Mouse (Mus musculus): ENCODE data around the gene Fam204a. TPM values are rescaled to one million over a fixed set of nuclear protein-coding genes. Genes with fewer than 3 reads are reported as not detected.

The Fam204a gene
- polyA plus RNA-seq, 1 experiment from 2014 or later: 61.0 TPM

GRCm38 (mm10) chr19:60153096-60153495 is 73.4 kb downstream of the Fam204a start:
- Histone ChIP-seq H3K27me3 (ENCODE audit: control insufficient read depth, insufficient read depth, low read length) (no peaks in the 10 kb centered on the region), H3K9ac (replicated peaks; ENCODE audit: low read depth, low read length) (no peak overlapping the region), H3K36me3 (ENCODE audit: control insufficient read depth, insufficient read depth, low read length) (no peaks in the 10 kb centered on the region), H3K4me2 (replicated peaks; ENCODE audit: low read depth, low read length) (no peak overlapping the region), H3K9me3 (ENCODE audit: control insufficient read depth, low read depth, low read length) (no peaks in the 10 kb centered on the region), H3K4me3 (ENCODE audit: low read depth, low read length) (no peak overlapping the region), H3K4me1 (ENCODE audit: control insufficient read depth, insufficient read depth, low read length) (no peaks in the 10 kb centered on the region), H3K27ac (ENCODE audit: low read length) (no peak overlapping the region)
- ATAC-seq (ENCODE audit: insufficient number of reproducible peaks, insufficient read depth, low FRiP score, low read depth): no peak
- 91% methylated on average over 1 of the region's 1 CpGs for WGBS

GRCm38 (mm10) chr19:60150056-60150455 is 76.4 kb downstream of the Fam204a start:
- Histone ChIP-seq H3K4me3 (ENCODE audit: low read depth, low read length) (no peak overlapping the region), H3K27ac (ENCODE audit: low read length) (no peak overlapping the region), H3K36me3 (ENCODE audit: control insufficient read depth, insufficient read depth, low read length) (no peaks in the 10 kb centered on the region), H3K9ac (replicated peaks; ENCODE audit: low read depth, low read length) (no peak overlapping the region), H3K27me3 (ENCODE audit: control insufficient read depth, insufficient read depth, low read length) (0 out of 2 replicates have a peak, but pooled peaks cover 8% of the 10 kb centered on the region), H3K4me2 (replicated peaks; ENCODE audit: low read depth, low read length) (no peak overlapping the region), H3K9me3 (ENCODE audit: control insufficient read depth, low read depth, low read length) (no peaks in the 10 kb centered on the region), H3K4me1 (ENCODE audit: control insufficient read depth, insufficient read depth, low read length) (no peaks in the 10 kb centered on the region)
- 88% methylated on average over 3 of the region's 3 CpGs for WGBS
- ATAC-seq (ENCODE audit: insufficient number of reproducible peaks, insufficient read depth, low FRiP score, low read depth): no peak

- Histone ChIP-seq H3K27ac (ENCODE audit: low read length) (no peak overlapping the region), H3K4me3 (ENCODE audit: low read depth, low read length) (no peak overlapping the region), H3K9ac (replicated peaks; ENCODE audit: low read depth, low read length) (no peak overlapping the region), H3K36me3 (ENCODE audit: control insufficient read depth, insufficient read depth, low read length) (no peaks in the 10 kb centered on the region), H3K4me1 (ENCODE audit: control insufficient read depth, insufficient read depth, low read length) (no peaks in the 10 kb centered on the region), H3K9me3 (ENCODE audit: control insufficient read depth, low read depth, low read length) (no peaks in the 10 kb centered on the region), H3K4me2 (replicated peaks; ENCODE audit: low read depth, low read length) (no peak overlapping the region), H3K27me3 (ENCODE audit: control insufficient read depth, insufficient read depth, low read length) (0 out of 2 replicates have a peak, but pooled peaks cover 8% of the 10 kb centered on the region)
- no peak for ATAC-seq (ENCODE audit: insufficient number of reproducible peaks, insufficient read depth, low FRiP score, low read depth)
- WGBS: 20% methylated on average over 13 of the region's 13 CpGs
Observed at GRCm38 (mm10) chr19:60149078-60149960, 77.2 kb downstream of the Fam204a start.

Other genes with a start within 250 kb of the Fam204a start
- not detected in 2 replicates for gene Prlhr, start 241.6 kb upstream of the Fam204a start, polyA plus RNA-seq (2014; fragmentation: Nextera tagmentation; extraction: Ambion mirVana)